Mouse (Mus musculus) limb, embryonic 14.5 days (tissue): Measurements from ENCODE around the gene Lrrc10. TPM values are rescaled to one million over a fixed set of nuclear protein-coding genes. Genes with fewer than 3 reads are reported as not detected.
A peak's percentile ranks its signal among the peaks of the same experiment; 100 is the strongest.

ENCODE experiments used
- ATAC-seq: fragments of 200-750 bp; cut with Nextera tagmentation; 2 replicates; pipeline ENCODE4 v1.8.0; 2017; ENCODE audit warnings: low read depth, moderate number of reproducible peaks, moderate TSS enrichment; ENCODE audit not compliant: low FRiP score
- DNase-seq: peaks from one replicate; pipeline ENCODE4 v3.0.0-alpha.2; 2015; ENCODE audit warnings: low spot score
- H3K27ac ChIP-seq: fragments of 300-500 bp; sonication (generic); replicated peaks from 2 replicates; pipeline ENCODE4 v1.5.1; 2014; ENCODE audit warnings: low read depth, mild to moderate bottlenecking, low read length, moderate library complexity, mixed read lengths
- H3K27me3 ChIP-seq: fragments of 300-500 bp; sonication (generic); 2 replicates; pipeline ENCODE4 v1.6.1; 2014; ENCODE audit warnings: low read length, mixed read lengths; ENCODE audit not compliant: control insufficient read depth, insufficient read depth
- H3K36me3 ChIP-seq: fragments of 300-500 bp; sonication (generic); 2 replicates; pipeline ENCODE4 v1.6.1; 2014; ENCODE audit warnings: mild to moderate bottlenecking, low read length, moderate library complexity, mixed read lengths; ENCODE audit not compliant: control insufficient read depth, insufficient read depth
- H3K4me1 ChIP-seq: fragments of 300-500 bp; sonication (generic); 2 replicates; pipeline ENCODE4 v1.6.1; 2014; ENCODE audit warnings: antibody characterized with exemption, low read length, mixed read lengths; ENCODE audit not compliant: control insufficient read depth, insufficient read depth
- H3K4me2 ChIP-seq: fragments of 300-500 bp; sonication (generic); replicated peaks from 2 replicates; pipeline ENCODE4 v1.6.1; 2014; ENCODE audit warnings: low read depth, mild to moderate bottlenecking, low read length, moderate library complexity; ENCODE audit not compliant: severe bottlenecking
- H3K4me3 ChIP-seq: fragments of 300-500 bp; sonication (generic); replicated peaks from 2 replicates; pipeline ENCODE4 v1.5.1; 2014; ENCODE audit warnings: low read length
- H3K9ac ChIP-seq: fragments of 300-500 bp; sonication (generic); 2 replicates; pipeline ENCODE4 v1.6.1; 2014; ENCODE audit warnings: mild to moderate bottlenecking, low read depth, low read length, moderate library complexity; ENCODE audit not compliant: severe bottlenecking
- H3K9me3 ChIP-seq: fragments of 300-500 bp; sonication (generic); 2 replicates; pipeline ENCODE4 v1.6.1; 2016; ENCODE audit warnings: low read length; ENCODE audit not compliant: control insufficient read depth
- POLR2A ChIP-seq: fragments of 200-500 bp; IDR thresholded peaks from 2 replicates; pipeline ENCODE4 v1.8.0; 2012; ENCODE audit warnings: inconsistent platforms, mild to moderate bottlenecking, moderate library complexity, borderline replicate concordance; ENCODE audit not compliant: insufficient read depth, insufficient read length; ENCODE audit errors: extremely low read depth
- WGBS: fragments of 180-500 bp; shearing (Covaris S2); extraction: QIAGEN DNeasy Blood & Tissue Kit; methylation state at CpG from one replicate; pipeline ENCODE4 v1.1.7; 2014; 5-methylcytosine and 5-hydroxymethylcytosine counted together
- polyA plus RNA-seq, 2 experiments: library from polyadenylated mRNA; depleted of rRNA in 1 of 2; stranded (reverse) in 1 of 2; unstranded in 1 of 2; fragments of >200 nt; fragmentation: Nextera tagmentation in 1 of 2; extraction: Ambion mirVana in 1 of 2; gene quantifications; 2 replicates each; pipeline versions ENCODE4 v1.2.1 to v1.2.3; 2012 to 2014

The Lrrc10 gene
- polyA plus RNA-seq, 2 experiments: 0.09 TPM; not detected in 1

DNA sequence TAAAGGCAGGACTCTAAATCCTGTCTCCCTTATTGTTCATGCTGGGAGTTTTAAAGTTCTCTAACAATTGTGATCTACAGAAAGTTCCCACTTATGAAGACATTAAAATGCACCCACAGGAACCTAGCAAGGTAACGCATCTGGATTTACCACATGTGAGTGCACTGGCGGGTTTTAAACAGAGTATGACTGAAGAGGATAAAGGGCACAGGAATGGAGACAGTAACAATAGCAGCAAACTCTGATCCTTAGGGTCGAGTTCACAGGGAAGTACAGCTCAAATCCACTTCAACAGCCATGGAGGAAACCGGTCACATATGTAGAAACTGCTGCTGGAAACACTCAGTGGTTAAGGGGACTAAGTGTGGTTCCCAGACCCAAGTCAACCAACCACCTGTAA, 4.1 kb downstream of the Lrrc10 start:
- peaks cover 46% of the 10 kb centered on the region for H3K36me3 ChIP-seq
- WGBS: 70% methylated on average over 4 of the region's 4 CpGs

DNA sequence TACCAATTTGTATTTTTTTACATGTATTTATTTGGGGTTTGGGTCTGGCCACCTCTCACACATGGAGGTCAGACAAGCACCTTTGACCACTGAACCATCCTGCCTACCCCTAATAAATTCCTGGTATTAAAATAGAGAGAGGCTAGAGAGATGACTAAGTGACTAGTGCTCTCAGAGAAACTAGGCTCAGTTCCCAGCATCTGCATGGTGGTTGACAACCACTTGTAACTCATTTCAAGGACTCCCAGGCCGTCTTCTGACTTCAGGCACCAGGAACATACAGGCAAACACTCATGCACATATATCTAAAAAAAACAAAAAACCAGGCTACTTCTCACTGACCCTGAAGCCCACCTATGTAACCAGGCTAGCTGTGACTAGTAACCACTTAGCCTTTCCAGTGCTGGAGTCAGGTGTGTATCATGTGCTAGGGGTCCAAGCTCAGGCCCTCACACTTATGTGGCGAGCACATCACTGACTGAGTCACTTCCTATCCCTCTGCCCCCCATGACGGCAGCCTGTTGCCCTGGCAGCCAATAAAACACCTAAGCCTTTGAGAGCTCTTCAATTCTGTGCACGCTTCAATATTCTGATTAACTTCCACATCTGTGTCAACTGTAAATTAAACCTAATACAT, 4.9 kb downstream of the Lrrc10 start:
- H3K36me3 ChIP-seq: peaks cover 54% of the 10 kb centered on the region
- H3K27me3 ChIP-seq: no peaks in the 10 kb centered on the region
- no peak overlapping the region for H3K27ac ChIP-seq
- DNase-seq (no peak), ATAC-seq (no peak)
- no peak overlapping the region for H3K4me3 ChIP-seq
- TF ChIP-seq POLR2A: no peak
- H3K9ac ChIP-seq: no peak overlapping the region
- 64% methylated on average over 4 of the region's 4 CpGs for WGBS
- no peaks in the 10 kb centered on the region for H3K9me3 ChIP-seq
- H3K4me1 ChIP-seq: peaks cover 7% of the 10 kb centered on the region; the same call in 1 of the 2 replicates
- no peak overlapping the region for H3K4me2 ChIP-seq

More for the DNA sequence above, 4.1 kb downstream of the Lrrc10 start:
- Histone ChIP-seq H3K27ac (no peak overlapping the region), H3K4me3 (no peak overlapping the region), H3K9ac (no peak overlapping the region), H3K9me3 (no peaks in the 10 kb centered on the region), H3K4me1 (peaks cover 7% of the 10 kb centered on the region; the same call in 1 of the 2 replicates), H3K4me2 (no peak overlapping the region), H3K27me3 (no peaks in the 10 kb centered on the region)
- no peak for TF ChIP-seq POLR2A
- ATAC-seq (no peak), DNase-seq (no peak)

- Histone ChIP-seq H3K4me3 (no peak overlapping the region), H3K36me3 (peaks cover 99% of the 10 kb centered on the region), H3K9me3 (no peaks in the 10 kb centered on the region), H3K27ac (no peak overlapping the region), H3K27me3 (no peaks in the 10 kb centered on the region), H3K9ac (no peak overlapping the region), H3K4me2 (no peak overlapping the region), H3K4me1 (no peaks in the 10 kb centered on the region; the same call in 1 of the 2 replicates)
- no peak for DNase-seq
- 92% methylated on average over 4 of the region's 4 CpGs for WGBS
- TF ChIP-seq POLR2A: no peak
- ATAC-seq: no peak
These were observed 10.5 kb downstream of the Lrrc10 start for GRCm38 (mm10) chr10:117055668-117056067.

- ATAC-seq: no peak
- Histone ChIP-seq H3K9me3 (no peaks in the 10 kb centered on the region), H3K4me3 (peak overlapping the region; percentile 98), H3K9ac (peak overlapping the region; percentile 95), H3K36me3 (peaks cover 43% of the 10 kb centered on the region), H3K27ac (no peak overlapping the region), H3K4me1 (no peaks in the 10 kb centered on the region; the same call in 1 of the 2 replicates), H3K27me3 (no peaks in the 10 kb centered on the region), H3K4me2 (peak overlapping the region; percentile 87)
- no peak for TF ChIP-seq POLR2A
- no peak for DNase-seq
- WGBS: 3% methylated on average over 15 of the region's 15 CpGs
These were observed 17.7 kb downstream of the Lrrc10 start for GRCm38 (mm10) chr10:117062894-117063253.

DNA sequence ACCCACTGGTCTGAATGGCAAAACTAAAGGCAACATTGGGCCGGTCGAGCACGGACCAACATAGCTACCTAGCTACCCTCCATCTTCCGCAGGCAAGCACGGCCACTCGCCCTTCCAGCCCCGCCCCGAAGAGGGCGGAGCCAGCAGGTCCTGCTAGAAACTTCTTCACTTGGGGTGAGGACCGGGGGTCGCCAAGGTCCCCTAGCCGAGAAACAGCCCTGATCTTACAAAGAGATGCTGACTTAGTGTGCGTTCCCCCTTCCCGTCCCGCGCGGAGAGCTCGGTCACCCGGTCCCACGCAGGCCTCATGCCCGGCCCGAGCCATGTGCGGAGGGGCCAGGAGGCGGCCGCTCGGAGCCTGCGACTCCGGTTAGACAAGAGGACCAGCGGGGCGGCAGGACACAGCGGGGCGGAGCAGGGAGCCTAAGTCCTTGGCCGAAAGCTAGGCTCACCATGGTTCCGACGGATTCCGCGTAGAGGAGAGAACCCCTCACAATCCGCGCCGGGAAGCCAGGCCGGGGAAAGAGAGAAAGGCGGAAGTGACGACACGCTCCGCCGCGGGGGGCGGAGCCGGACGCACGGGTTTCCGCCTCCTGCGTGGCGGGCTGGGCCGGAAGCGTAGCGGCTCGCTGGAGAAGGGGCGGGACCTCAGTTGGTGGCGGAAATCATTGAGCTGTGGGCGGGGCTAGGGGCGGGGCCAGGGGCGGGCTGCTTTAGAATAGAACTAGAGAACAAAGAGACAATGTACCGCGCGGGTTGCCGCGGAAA, 18.3 kb downstream of the Lrrc10 start, which contains the start of gene Cct2:
Gene Cct2 (minus strand): TSS at position 561 of the 768 bp plus-strand sequence.
- peaks cover 38% of the 10 kb centered on the region for H3K36me3 ChIP-seq

More for the DNA sequence above, 18.3 kb downstream of the Lrrc10 start, which contains the start of gene Cct2:
- Histone ChIP-seq H3K9me3 (no peaks in the 10 kb centered on the region), H3K4me1 (no peaks in the 10 kb centered on the region; the same call in 1 of the 2 replicates), H3K4me3 (peak within 1 kb of the TSS; percentile 98), H3K9ac (peak within 1 kb of the TSS; percentile 95), H3K4me2 (peak within 1 kb of the TSS; percentile 87), H3K27me3 (no peaks in the 10 kb centered on the region), H3K27ac (peak within 1 kb of the TSS; percentile 88)
- 0% methylated on average over 63 of the region's 68 CpGs for WGBS
- TF ChIP-seq POLR2A: 0 out of 2 replicates have a peak, but pooled peaks have one; percentile 83
- ATAC-seq (peak; percentile 93), DNase-seq (peak; percentile 97)
